Mouse (Mus musculus) thymus, postnatal 10 days (tissue): Measurements from ENCODE around the gene Pdcd1lg2.
"Not testable (repeated sequence)": the region's sequence is repeated elsewhere in the genome, so short reads cannot be mapped to it uniquely, and the experiment has no call there.

Source experiments
- DNase-seq, 2 experiments: peaks; one replicate each; pipeline ENCODE4 v3.0.0; 2021; ENCODE audit warnings: low spot score in 2 of 2

Gene Pdcd1lg2

GRCm38 (mm10) chr19:29383368-29383767 lies 27.4 kb upstream of the Pdcd1lg2 start:
- no peak for DNase-seq

- no peak for DNase-seq
Observed at GRCm38 (mm10) chr19:29384412-29384811, 26.3 kb upstream of the Pdcd1lg2 start.

GRCm38 (mm10) chr19:29384994-29385393 lies 25.7 kb upstream of the Pdcd1lg2 start:
- no peak for DNase-seq

GRCm38 (mm10) chr19:29385822-29386221 lies 24.9 kb upstream of the Pdcd1lg2 start:
- no peak for DNase-seq

GRCm38 (mm10) chr19:29388818-29389217 lies 21.9 kb upstream of the Pdcd1lg2 start:
- no peak for DNase-seq

GRCm38 (mm10) chr19:29390483-29390882 lies 20.2 kb upstream of the Pdcd1lg2 start:
- no peak for DNase-seq

- no peak for DNase-seq
Observed at GRCm38 (mm10) chr19:29391279-29391678, 19.4 kb upstream of the Pdcd1lg2 start.

GRCm38 (mm10) chr19:29393333-29393732 lies 17.4 kb upstream of the Pdcd1lg2 start:
- DNase-seq = no peak

GRCm38 (mm10) chr19:29394721-29395120 lies 16.0 kb upstream of the Pdcd1lg2 start:
- no peak for DNase-seq

GRCm38 (mm10) chr19:29396353-29396752 lies 14.4 kb upstream of the Pdcd1lg2 start:
- no peak for DNase-seq

GRCm38 (mm10) chr19:29399786-29400185 lies 10.9 kb upstream of the Pdcd1lg2 start:
- DNase-seq = no peak

GRCm38 (mm10) chr19:29400466-29400865 lies 10.3 kb upstream of the Pdcd1lg2 start:
- no peak for DNase-seq

GRCm38 (mm10) chr19:29402621-29403020 lies 8.1 kb upstream of the Pdcd1lg2 start:
- DNase-seq = no peak

- DNase-seq = no peak
Observed at GRCm38 (mm10) chr19:29403251-29403650, 7.5 kb upstream of the Pdcd1lg2 start.

- no peak for DNase-seq
Observed at GRCm38 (mm10) chr19:29405388-29405787, 5.3 kb upstream of the Pdcd1lg2 start.

- DNase-seq = no peak
Observed at GRCm38 (mm10) chr19:29406042-29407017, 4.4 kb upstream of the Pdcd1lg2 start.

GRCm38 (mm10) chr19:29412476-29413420 lies 2.0 kb downstream of the Pdcd1lg2 start:
- no peak for DNase-seq

GRCm38 (mm10) chr19:29414513-29414912 lies 3.8 kb downstream of the Pdcd1lg2 start:
- no peak for DNase-seq

GRCm38 (mm10) chr19:29414917-29415316 lies 4.2 kb downstream of the Pdcd1lg2 start:
- not testable (repeated sequence) for DNase-seq

- no peak for DNase-seq
Observed at GRCm38 (mm10) chr19:29416393-29416902, 5.7 kb downstream of the Pdcd1lg2 start.

GRCm38 (mm10) chr19:29417188-29417587 lies 6.5 kb downstream of the Pdcd1lg2 start:
- no peak for DNase-seq

GRCm38 (mm10) chr19:29417894-29418293 lies 7.2 kb downstream of the Pdcd1lg2 start:
- no peak for DNase-seq
